Mouse (Mus musculus) limb, embryonic 11.5 days (tissue): ENCODE results near the gene Aldh3a2. TPM values are rescaled to one million over a fixed set of nuclear protein-coding genes. Genes with fewer than 3 reads are reported as not detected.
A peak's percentile ranks its signal among the peaks of the same experiment; 100 is the strongest.
"Not testable (repeated sequence)": the region's sequence is repeated elsewhere in the genome, so short reads cannot be mapped to it uniquely, and the experiment has no call there.

ENCODE experiments used
- ATAC-seq: fragments of 200-750 bp; cut with Nextera tagmentation; 2 replicates; pipeline ENCODE4 v1.8.0; 2017; ENCODE audit warnings: low read depth; ENCODE audit not compliant: insufficient number of reproducible peaks, low FRiP score, low TSS enrichment
- DNase-seq: peaks from one replicate; pipeline ENCODE4 v3.0.0-alpha.2; 2015; ENCODE audit warnings: low spot score
- H3K27ac ChIP-seq: fragments of 300-500 bp; sonication (generic); replicated peaks from 2 replicates; pipeline ENCODE4 v1.5.1; 2014; ENCODE audit warnings: low read depth, mild to moderate bottlenecking, low read length
- H3K27me3 ChIP-seq: fragments of 300-500 bp; sonication (generic); 2 replicates; pipeline ENCODE4 v1.6.1; 2014; ENCODE audit warnings: mild to moderate bottlenecking, low read length, mixed read lengths; ENCODE audit not compliant: control insufficient read depth, insufficient read depth
- H3K36me3 ChIP-seq: fragments of 300-500 bp; sonication (generic); 2 replicates; pipeline ENCODE4 v1.6.1; 2014; ENCODE audit warnings: mild to moderate bottlenecking, low read length, moderate library complexity, mixed read lengths; ENCODE audit not compliant: control insufficient read depth, insufficient read depth
- H3K4me1 ChIP-seq: fragments of 300-500 bp; sonication (generic); 2 replicates; pipeline ENCODE4 v1.6.1; 2014; ENCODE audit warnings: low read length, mixed read lengths; ENCODE audit not compliant: control insufficient read depth, insufficient read depth
- H3K4me2 ChIP-seq: fragments of 300-500 bp; sonication (generic); 2 replicates; pipeline ENCODE4 v1.6.1; 2014; ENCODE audit warnings: low read depth, mild to moderate bottlenecking, moderate library complexity; ENCODE audit not compliant: severe bottlenecking
- H3K4me3 ChIP-seq: fragments of 300-500 bp; sonication (generic); 2 replicates; pipeline ENCODE4 v1.5.1; 2014; ENCODE audit warnings: low read depth, low read length
- H3K9ac ChIP-seq: fragments of 300-500 bp; sonication (generic); 2 replicates; pipeline ENCODE4 v1.6.1; 2014; ENCODE audit warnings: mild to moderate bottlenecking, low read length
- H3K9me3 ChIP-seq: fragments of 300-500 bp; sonication (generic); 2 replicates; pipeline ENCODE4 v1.6.1; 2016; ENCODE audit warnings: low read length; ENCODE audit not compliant: control insufficient read depth
- WGBS: fragments of 180-500 bp; shearing (Covaris S2); extraction: QIAGEN DNeasy Blood & Tissue Kit; methylation state at CpG from one replicate; pipeline ENCODE4 v1.1.7; 2014; 5-methylcytosine and 5-hydroxymethylcytosine counted together
- polyA plus RNA-seq: library from polyadenylated mRNA; unstranded; fragments of >200 nt; fragmentation: Nextera tagmentation; extraction: Ambion mirVana; gene quantifications from 2 replicates; pipeline ENCODE4 v1.2.1, GENCODE M21; 2014

The Aldh3a2 gene
- polyA plus RNA-seq, result 16.8 and 19.7 TPM in 2 replicates

DNA sequence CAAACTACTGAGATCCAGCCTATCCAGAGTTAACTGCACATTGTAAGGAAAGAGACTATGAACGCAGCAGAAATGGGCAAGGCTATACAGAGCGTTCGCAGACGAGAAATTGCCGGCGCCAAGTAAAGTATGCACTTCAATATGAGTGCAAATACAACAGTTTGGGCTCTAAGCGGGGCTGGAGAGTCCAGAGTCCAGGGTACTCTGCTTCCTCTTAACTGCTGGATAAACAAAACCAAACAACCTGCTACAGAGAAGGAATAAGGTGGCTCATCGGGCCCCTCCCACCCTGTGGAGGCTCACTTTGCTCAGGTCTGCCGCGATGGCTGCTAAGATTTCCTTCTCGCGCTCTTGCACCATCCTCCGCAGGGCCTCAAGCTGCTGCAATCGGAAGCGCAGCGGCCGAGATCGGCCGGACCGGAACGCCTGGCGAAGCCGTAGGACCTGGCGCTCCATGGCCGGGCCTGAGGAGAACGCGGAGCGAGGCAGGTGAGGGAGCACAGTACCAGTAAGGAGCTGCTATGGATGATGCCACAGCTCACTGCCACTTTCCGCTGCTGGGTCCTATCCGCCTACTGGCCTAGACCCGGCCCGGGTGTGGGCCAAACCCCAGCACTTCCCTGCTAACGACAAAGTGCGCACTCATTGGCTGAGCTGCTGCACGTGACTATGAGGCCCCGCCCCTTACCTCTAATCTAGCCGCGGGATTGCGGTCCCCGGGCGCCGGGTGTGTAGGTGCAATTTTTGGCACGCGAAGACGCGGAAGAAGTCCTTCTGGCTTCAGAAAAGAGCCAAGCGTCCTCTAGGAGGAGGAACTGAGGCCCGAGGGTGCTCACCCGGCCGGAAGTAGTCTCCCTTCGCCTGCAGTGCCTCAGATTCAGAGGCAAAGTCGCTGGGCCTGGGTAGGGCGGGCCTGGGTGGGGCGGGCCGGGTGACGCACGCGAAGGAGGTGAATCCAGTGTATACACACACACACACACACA lies at the start of gene Aldh3a2:
Gene Aldh3a2, minus strand, starts transcription at position 914 of the 983 bp plus-strand sequence.
- H3K9ac ChIP-seq, result peak within 1 kb of the TSS; percentile 89
- 0 out of 2 replicates have a peak, but pooled peaks cover 1% of the 10 kb centered on the region for H3K36me3 ChIP-seq
- WGBS, result under 1% methylated on average over 58 of the region's 58 CpGs
- no peaks in the 10 kb centered on the region for H3K9me3 ChIP-seq
- peak; percentile 94 for DNase-seq
- H3K27me3 ChIP-seq, result no peaks in the 10 kb centered on the region
- peak within 1 kb of the TSS; percentile 76 for H3K4me2 ChIP-seq
- no peaks in the 10 kb centered on the region for H3K4me1 ChIP-seq
- peak within 1 kb of the TSS; percentile 78 for H3K4me3 ChIP-seq
- peak within 1 kb of the TSS; percentile 81 for H3K27ac ChIP-seq
- peak; percentile 99 for ATAC-seq

GRCm38 (mm10) chr11:61316864-61317263 lies 49.6 kb upstream of the Aldh3a2 start:
- H3K9me3 ChIP-seq, result no peaks in the 10 kb centered on the region
- no peak overlapping the region for H3K4me2 ChIP-seq
- no peak overlapping the region for H3K27ac ChIP-seq
- no peaks in the 10 kb centered on the region for H3K4me1 ChIP-seq
- ATAC-seq (no peak), DNase-seq (no peak)
- no peaks in the 10 kb centered on the region for H3K27me3 ChIP-seq
- 77% methylated on average over 2 of the region's 2 CpGs for WGBS
- no peak overlapping the region for H3K4me3 ChIP-seq
- no peaks in the 10 kb centered on the region for H3K36me3 ChIP-seq
- no peak overlapping the region for H3K9ac ChIP-seq

DNA sequence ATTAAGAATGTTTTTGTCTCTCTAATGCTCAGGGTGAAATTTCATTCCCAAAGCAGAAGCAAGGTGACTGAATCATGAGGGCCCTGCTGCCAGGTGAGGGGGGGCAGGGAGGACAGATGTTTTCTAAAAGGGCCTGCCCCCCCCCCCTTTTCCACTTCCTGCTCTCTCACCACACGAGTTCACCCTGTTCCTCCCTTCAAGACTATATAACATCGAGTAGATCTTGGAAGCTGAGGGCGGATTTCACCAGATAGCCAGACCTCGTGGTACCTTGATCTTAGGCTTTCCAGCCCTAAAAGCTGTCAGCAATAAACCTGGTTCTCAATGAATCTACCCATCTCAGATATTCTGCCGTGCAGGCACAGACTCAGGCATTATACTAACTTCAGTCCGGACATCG lies 43.1 kb upstream of the Aldh3a2 start:
- H3K9ac ChIP-seq, result no peak overlapping the region
- no peaks in the 10 kb centered on the region for H3K36me3 ChIP-seq
- no peaks in the 10 kb centered on the region for H3K9me3 ChIP-seq
- H3K27ac ChIP-seq, result no peak overlapping the region
- ATAC-seq, result no peak
- H3K4me3 ChIP-seq, result no peak overlapping the region
- DNase-seq, result no peak
- no peaks in the 10 kb centered on the region for H3K27me3 ChIP-seq
- WGBS, result 67% methylated on average over 7 of the region's 7 CpGs
- H3K4me2 ChIP-seq, result no peak overlapping the region
- H3K4me1 ChIP-seq, result no peaks in the 10 kb centered on the region

DNA sequence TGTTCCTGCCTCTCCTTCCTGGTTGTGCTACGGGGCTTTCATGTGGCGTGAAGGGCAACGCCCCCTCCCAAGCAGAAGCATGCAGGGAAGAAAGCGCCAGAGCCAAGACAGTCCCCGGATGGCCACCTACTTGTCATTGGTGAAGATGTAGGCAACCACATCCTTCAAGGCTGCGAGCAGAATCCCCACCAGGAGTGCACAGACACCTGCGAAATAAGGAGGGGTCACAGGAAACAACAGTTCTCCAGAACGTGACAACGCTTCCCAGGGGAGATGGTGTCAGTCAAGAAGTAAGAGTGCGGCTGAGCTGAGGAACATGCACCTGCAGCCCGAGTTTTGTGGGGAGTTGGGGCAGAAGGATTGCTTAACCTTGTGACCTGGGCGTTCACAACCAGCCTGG lies 42.6 kb upstream of the Aldh3a2 start:
- H3K27me3 ChIP-seq, result no peaks in the 10 kb centered on the region
- H3K9me3 ChIP-seq, result no peaks in the 10 kb centered on the region
- no peaks in the 10 kb centered on the region for H3K36me3 ChIP-seq
- H3K4me3 ChIP-seq, result no peak overlapping the region
- no peak for ATAC-seq
- WGBS, result 64% methylated on average over 12 of the region's 12 CpGs
- no peaks in the 10 kb centered on the region for H3K4me1 ChIP-seq
- H3K27ac ChIP-seq, result no peak overlapping the region
- no peak overlapping the region for H3K4me2 ChIP-seq
- no peak overlapping the region for H3K9ac ChIP-seq
- DNase-seq, result no peak

DNA sequence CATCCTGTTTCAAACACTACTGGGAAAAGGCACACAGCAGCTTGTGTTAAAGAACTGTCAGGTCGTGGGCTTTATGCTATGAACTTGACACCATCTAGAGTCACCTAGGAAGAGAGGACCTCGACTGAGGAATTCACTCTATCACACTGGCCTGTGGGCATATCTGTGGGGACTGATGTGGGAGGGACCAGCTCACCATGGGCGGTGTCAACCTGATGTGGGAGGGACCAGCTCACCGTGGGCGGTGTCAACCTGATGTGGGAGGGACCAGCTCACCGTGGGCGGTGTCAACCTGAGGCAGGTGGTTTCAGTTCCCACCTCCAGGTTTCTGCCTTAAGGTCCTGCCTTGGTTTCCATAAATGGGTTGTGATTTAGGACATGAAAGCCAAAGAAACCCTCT lies 40.5 kb upstream of the Aldh3a2 start:
- Histone ChIP-seq H3K9me3 (no peaks in the 10 kb centered on the region), H3K4me1 (no peaks in the 10 kb centered on the region), H3K4me3 (no peak overlapping the region), H3K27ac (no peak overlapping the region), H3K4me2 (no peak overlapping the region), H3K36me3 (no peaks in the 10 kb centered on the region), H3K27me3 (no peaks in the 10 kb centered on the region), H3K9ac (no peak overlapping the region)
- ATAC-seq (no peak), DNase-seq (no peak)
- WGBS, result 39% methylated on average over 7 of the region's 7 CpGs

- Histone ChIP-seq H3K4me2 (no peak overlapping the region), H3K4me1 (no peaks in the 10 kb centered on the region), H3K4me3 (no peak overlapping the region), H3K27me3 (no peaks in the 10 kb centered on the region), H3K27ac (no peak overlapping the region), H3K36me3 (no peaks in the 10 kb centered on the region), H3K9me3 (no peaks in the 10 kb centered on the region), H3K9ac (no peak overlapping the region)
- ATAC-seq (no peak), DNase-seq (no peak)
- WGBS, result 81% methylated on average over 4 of the region's 4 CpGs
Measured at GRCm38 (mm10) chr11:61305377-61305776, 38.1 kb upstream of the Aldh3a2 start.

GRCm38 (mm10) chr11:61304535-61304934 lies 37.3 kb upstream of the Aldh3a2 start:
- H3K4me1 ChIP-seq, result not testable (repeated sequence)

GRCm38 (mm10) chr11:61300716-61301392 lies 33.6 kb upstream of the Aldh3a2 start:
- H3K27me3 ChIP-seq, result no peaks in the 10 kb centered on the region

More at GRCm38 (mm10) chr11:61304535-61304934, 37.3 kb upstream of the Aldh3a2 start:
- H3K27me3 ChIP-seq, DNase-seq, H3K4me3 ChIP-seq, H3K27ac ChIP-seq, H3K4me2 ChIP-seq, H3K36me3 ChIP-seq, H3K9ac ChIP-seq, H3K9me3 ChIP-seq, ATAC-seq: not testable (repeated sequence)
- 97% methylated on average over 6 of the region's 10 CpGs for WGBS

More at GRCm38 (mm10) chr11:61300716-61301392, 33.6 kb upstream of the Aldh3a2 start:
- Histone ChIP-seq H3K9me3 (no peaks in the 10 kb centered on the region), H3K4me3 (no peak overlapping the region), H3K27ac (no peak overlapping the region), H3K4me2 (no peak overlapping the region), H3K36me3 (no peaks in the 10 kb centered on the region), H3K9ac (no peak overlapping the region; the same call in 1 of the 2 replicates), H3K4me1 (no peaks in the 10 kb centered on the region)
- WGBS, result 45% methylated on average over 11 of the region's 16 CpGs
- ATAC-seq, result no peak
- DNase-seq, result no peak
